Mouse (Mus musculus) spleen, postnatal 4 days (tissue): Measurements from ENCODE around the gene Lce1k.
"Not testable (repeated sequence)": the region's sequence is repeated elsewhere in the genome, so short reads cannot be mapped to it uniquely, and the experiment has no call there.

Experiments used
- DNase-seq, 2 experiments: peaks; one replicate each; pipeline ENCODE4 v3.0.0; 2022; ENCODE audit warnings: low spot score in 2 of 2

Gene Lce1k

DNA sequence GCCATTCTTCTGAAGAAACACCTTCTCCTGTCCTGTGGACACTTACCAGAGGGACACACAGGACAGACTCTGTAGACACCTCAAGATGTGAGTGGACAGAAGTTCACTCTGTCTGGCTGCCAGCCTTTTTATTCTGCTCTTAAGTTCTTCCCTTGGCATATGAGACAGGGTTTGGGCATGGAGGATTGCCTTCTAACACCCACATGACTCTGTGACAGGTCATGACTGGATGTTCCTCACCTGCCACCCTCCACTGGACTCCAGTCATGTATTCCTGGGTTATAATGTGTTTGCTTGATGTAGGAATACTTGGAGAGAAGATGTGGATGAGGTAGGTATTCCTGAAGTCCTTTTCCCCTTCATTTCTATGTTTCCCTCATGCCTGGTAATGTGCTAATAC is at the start of gene Lce1k:
TSS of gene Lce1k (minus strand) at position 101 of the 400 bp plus-strand sequence.
- DNase-seq: no peak

DNA sequence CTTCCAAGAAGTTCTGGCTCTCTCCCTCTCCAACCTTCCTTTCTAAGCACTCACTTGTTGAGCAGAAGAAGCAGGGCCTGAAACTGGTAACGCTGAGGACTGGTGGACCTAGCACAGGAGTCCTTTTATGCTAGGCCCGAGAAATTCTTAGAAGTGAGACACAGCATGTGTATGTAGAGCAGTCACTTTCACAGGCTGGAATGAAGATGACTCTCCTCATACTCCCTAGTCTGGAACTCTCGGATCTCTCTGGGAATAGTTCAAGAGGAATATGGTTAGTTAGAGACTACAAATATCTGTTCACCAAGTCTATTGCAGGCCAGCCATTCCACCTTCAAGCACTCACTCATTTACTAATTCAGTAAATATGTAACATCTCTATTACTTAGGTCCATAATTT is 43.5 kb upstream of the Lce1k start, which contains the start of gene Lce1l:
TSS of gene Lce1l (minus strand) at position 101 of the 400 bp plus-strand sequence.
- DNase-seq: no peak

DNA sequence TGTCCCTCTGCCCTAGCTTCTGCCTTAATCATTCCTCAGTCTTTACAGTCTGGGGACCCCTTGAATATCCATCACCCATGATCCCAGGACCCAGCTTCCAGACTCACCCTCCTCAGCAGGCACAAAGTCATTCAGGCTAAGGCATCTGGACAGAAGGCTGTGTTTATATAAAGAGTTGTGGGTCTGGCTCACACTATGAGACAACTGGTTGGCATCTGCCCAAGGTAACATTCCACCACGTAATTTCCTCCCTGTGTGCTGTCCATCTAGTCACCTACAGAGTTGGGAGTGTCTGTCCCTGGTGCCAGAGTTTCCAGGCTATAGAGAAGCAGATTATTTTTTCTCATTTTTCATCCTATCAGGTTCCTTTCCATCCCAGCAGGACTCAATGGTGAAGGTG is 19.4 kb upstream of the Lce1k start, which contains the start of gene Kprp:
TSS of gene Kprp (minus strand) at position 140 of the 400 bp plus-strand sequence.
- DNase-seq: no peak

DNA sequence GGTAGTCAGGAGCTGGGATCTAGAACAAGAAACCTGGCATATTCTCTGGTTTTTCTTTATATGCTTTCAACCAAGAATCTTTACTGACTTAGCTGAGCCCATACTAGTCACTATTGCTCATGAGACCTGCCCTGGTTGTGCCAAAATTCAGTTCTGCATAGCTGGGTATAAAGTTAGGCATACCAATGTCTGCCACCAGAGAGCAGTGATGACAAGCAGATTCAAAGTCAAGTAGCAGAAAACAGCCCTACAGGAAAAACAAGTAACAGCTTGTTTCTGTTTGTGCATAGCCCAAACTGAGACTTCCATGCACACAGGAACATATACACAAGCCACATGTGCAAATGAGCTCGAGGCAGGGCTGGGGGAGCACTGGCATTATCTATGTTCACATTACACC is 18.1 kb upstream of the Lce1k start:
- no peak for DNase-seq

DNA sequence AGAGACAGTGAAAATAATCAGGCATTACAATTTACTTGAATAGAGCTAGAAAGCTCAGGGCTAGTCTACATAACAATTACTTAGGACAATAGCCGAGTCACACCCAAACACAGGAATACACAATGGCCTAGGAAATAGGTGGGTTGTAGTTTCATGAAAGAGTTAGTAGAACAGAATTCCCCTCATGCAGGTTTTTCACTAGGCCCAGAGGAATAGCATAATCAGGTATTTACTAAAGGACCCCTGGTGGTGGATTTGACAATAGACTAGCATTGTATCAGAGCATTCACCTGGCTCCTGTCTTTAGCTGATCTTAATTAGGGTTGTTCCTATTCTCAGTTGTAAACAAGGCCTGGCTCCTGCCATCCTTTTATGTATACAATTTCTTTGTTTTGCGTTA is 8.3 kb upstream of the Lce1k start:
- not testable (repeated sequence) for DNase-seq

DNA sequence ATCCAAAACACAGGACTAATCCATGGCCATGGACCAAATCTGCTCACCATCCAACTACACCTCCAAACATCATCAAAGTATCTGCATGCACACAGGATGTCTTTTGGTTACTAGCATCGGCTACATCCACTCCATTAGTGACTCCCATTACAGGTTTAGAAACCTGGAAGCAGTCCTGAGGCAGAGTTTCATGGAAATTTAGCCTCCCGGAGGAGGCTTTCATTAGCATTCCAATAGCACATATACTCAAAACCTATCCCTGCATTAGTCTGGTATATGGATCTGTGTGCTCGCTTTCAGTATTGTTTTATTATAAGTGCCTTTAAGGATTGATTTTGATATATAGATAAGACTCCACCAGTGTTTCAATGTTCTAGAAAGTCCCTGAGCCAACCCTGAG is 7.9 kb upstream of the Lce1k start:
- DNase-seq: no peak

DNA sequence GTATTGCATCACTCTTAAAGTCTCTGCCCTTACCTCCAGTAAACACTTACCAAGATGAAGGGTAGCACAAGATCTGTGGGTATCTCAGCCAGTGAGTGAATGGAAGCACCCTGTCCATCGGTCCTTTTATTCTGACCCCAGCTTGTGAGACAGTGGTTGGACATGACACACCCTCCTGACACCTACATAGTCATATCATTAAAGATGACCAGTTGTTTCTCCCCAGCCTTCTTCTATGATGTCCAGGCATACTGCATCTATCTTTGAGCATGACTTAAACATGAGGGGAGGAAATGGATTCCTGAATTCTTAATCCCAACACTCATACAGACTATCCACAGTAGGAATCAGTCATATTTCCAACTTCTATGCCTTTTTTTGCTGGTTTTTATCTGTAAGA is 17.3 kb downstream of the Lce1k start, which contains the start of gene Lce1j:
TSS of gene Lce1j (minus strand) at position 101 of the 400 bp plus-strand sequence.
- no peak for DNase-seq

DNA sequence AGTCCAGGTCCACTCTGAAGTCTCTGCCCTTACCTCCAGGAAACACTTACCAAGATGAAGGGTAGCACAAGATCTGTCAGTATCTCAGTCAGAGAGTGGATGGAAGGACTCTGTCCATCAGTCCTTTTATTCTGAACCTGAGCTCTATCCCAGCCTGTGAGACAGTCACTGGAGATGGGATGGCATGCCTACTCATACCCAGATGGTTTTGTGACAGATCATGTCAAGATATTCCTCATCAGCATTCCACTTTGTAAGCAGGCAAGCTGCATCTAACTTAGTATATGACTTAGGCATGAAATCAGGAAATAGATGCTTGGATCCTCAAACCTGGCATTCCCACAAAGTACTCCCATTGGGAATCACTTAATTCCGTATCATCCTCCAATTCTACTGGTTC is 28.9 kb downstream of the Lce1k start, which contains the start of gene Lce1i:
TSS of gene Lce1i (minus strand) at position 101 of the 400 bp plus-strand sequence.
- no peak for DNase-seq

DNA sequence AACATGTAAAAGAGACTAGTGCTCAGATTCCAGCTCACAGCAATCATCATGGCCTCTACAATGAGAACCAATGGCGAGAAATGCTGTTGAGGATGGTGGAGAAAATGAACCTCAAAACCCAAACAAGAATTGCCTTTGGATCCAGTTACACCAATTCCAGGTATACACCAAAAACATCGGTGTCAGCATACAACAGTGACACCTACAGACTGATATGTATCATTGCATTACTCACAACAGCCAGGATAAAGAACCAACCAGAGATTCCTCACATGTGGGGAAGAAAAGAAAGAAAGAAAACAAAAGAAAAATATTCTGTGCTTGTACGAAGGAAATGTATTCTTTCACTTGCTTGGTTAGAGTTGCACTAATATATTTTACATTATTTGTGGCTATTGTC is 36.1 kb downstream of the Lce1k start:
- DNase-seq: no peak

DNA sequence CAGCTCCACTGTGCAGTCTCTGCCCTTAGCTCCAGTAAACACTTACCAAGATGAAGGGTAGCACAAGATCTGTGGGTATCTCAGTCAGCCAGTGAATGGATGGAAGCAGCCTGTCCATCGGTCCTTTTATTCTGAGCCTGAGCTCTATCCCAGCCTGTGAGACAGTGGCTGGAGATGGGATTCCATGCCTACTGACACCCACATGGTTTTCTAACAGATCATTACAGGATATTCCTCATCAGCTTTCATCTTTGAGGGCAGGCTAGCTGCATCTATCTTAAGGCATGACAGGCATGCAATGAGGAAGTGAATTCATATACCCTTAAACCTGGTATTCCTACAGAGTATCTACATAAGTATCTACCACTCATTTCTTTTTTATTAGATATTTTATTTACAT is 42.7 kb downstream of the Lce1k start, which contains the start of gene Lce1h:
TSS of gene Lce1h (minus strand) at position 101 of the 400 bp plus-strand sequence.
- DNase-seq: no peak
